1 mouse cellular context compared by ENCODE assay signal in genomic region chr4:136285348-136285810, GRCm38 (mm10).
TF ChIP-seq lines count a peak whose summit lies in the region.

No protein-coding gene starts in this region.

TF ChIP-seq in MEL, 35 proteins besides CTCF, POLR2A, EP300 and RAD21 (continued from another document):
- TF ChIP-seq ZMIZ1 (IDR thresholded peaks at IDR 0.05; ENCODE audit: low read depth, low read length) (no peak; the same call in 1 of the 2 replicates), TBP (IDR thresholded peaks at IDR 0.05; ENCODE audit: low read depth, low read length) (no peak), USF1 (IDR thresholded peaks at IDR 0.05; ENCODE audit: low read depth, low read length) (peak; percentile 35; the same call in 1 of the 2 replicates), MAX (IDR thresholded peaks at IDR 0.05; ENCODE audit: low read length) (no peak; the same call in 1 of the 2 replicates), ELF1 (IDR thresholded peaks at IDR 0.05; ENCODE audit: low read depth, low read length) (peak; percentile 84), GATA1 (IDR thresholded peaks at IDR 0.05; ENCODE audit: low read depth, low read length) (no peak), ZKSCAN1 (IDR thresholded peaks at IDR 0.05; ENCODE audit: low read depth, low read length) (no peak), SMC3 (IDR thresholded peaks at IDR 0.05; ENCODE audit: low read depth, low read length) (no peak), UBTF (IDR thresholded peaks at IDR 0.05; ENCODE audit: borderline replicate concordance, insufficient read depth, low read depth, low read length) (no peak), HCFC1 (IDR thresholded peaks at IDR 0.05; ENCODE audit: low read depth, low read length) (peak; percentile 91), ZC3H11A (IDR thresholded peaks at IDR 0.05; ENCODE audit: low read depth, low read length) (no peak), JUND (IDR thresholded peaks at IDR 0.05; ENCODE audit: low read depth, low read length) (no peak), MEF2A (IDR thresholded peaks at IDR 0.05; ENCODE audit: extremely low read depth, insufficient replicate concordance, low read depth, low read length, poor library complexity, severe bottlenecking) (no peak), MYB (IDR thresholded peaks at IDR 0.05; ENCODE audit: low read depth, low read length) (no peak), ETS1 (IDR thresholded peaks at IDR 0.05; ENCODE audit: low read depth, low read length) (no peak), MAFK (IDR thresholded peaks at IDR 0.05; ENCODE audit: borderline replicate concordance, low read depth, low read length) (no peak), USF2 (IDR thresholded peaks at IDR 0.05; ENCODE audit: borderline replicate concordance in 1 of 2, insufficient read depth in 1 of 2, low read depth in 1 of 2, low read length in 2 of 2) (no peak), POLR2AphosphoS5 (IDR thresholded peaks at IDR 0.05; ENCODE audit: borderline replicate concordance, low read depth, low read length) (no peak), TAL1 (IDR thresholded peaks at IDR 0.05; ENCODE audit: low read length) (no peak), RCOR1 (IDR thresholded peaks at IDR 0.05; ENCODE audit: low read depth, low read length) (no peak)
